8 mouse cellular contexts compared by ENCODE assay signal in genomic region chr8:66495726-66496125, GRCm38 (mm10). TPM values are rescaled to one million over a fixed set of nuclear protein-coding genes. Genes with fewer than 3 reads are reported as not detected.
DNase-seq lines count a peak whose midpoint lies in the region; ATAC-seq and TF ChIP-seq lines count a peak whose summit lies in the region.

No protein-coding gene starts in this region.

- H3K4me1 ChIP-seq in bone marrow, adult 2 months (ENCODE audit: control insufficient read depth, insufficient read depth, low read length), result no peaks in the 10 kb centered on the region
- H3K4me1 ChIP-seq in embryonic facial prominence, embryonic 14.5 days (ENCODE audit: control insufficient read depth, insufficient read depth, low read length), result no peaks in the 10 kb centered on the region
- no peaks in the 10 kb centered on the region for H3K4me1 ChIP-seq in heart, postnatal 0 days (ENCODE audit: control insufficient read depth, insufficient read depth)
- no peaks in the 10 kb centered on the region for H3K4me1 ChIP-seq in liver, embryonic 14.5 days (replicated peaks; ENCODE audit: control insufficient read depth in 2 of 2, insufficient read depth in 2 of 2, low read length in 1 of 2)
- no peaks in the 10 kb centered on the region for H3K4me1 ChIP-seq in neural tube, embryonic 12.5 days
- H3K4me1 ChIP-seq in stomach, postnatal 0 days (replicated peaks; ENCODE audit: control insufficient read depth, insufficient read depth), result no peaks in the 10 kb centered on the region

- H3K27ac ChIP-seq in bone marrow, adult 2 months (ENCODE audit: control insufficient read depth, insufficient read depth, low read depth, low read length, poor library complexity), result no peak overlapping the region
- H3K27ac ChIP-seq in embryonic facial prominence, embryonic 14.5 days (replicated peaks; ENCODE audit: low read depth, low read length), result no peak overlapping the region
- H3K27ac ChIP-seq in heart, postnatal 0 days (ENCODE audit: low read depth), result no peak overlapping the region
- H3K27ac ChIP-seq in liver, embryonic 14.5 days, result no peak overlapping the region
- H3K27ac ChIP-seq in neural tube, embryonic 12.5 days, result no peak overlapping the region
- H3K27ac ChIP-seq in stomach, postnatal 0 days (replicated peaks), result no peak overlapping the region

- TF ChIP-seq EP300 in heart, postnatal 0 days (IDR thresholded peaks at IDR 0.05; ENCODE audit: low read depth), result no peak
- no peak for TF ChIP-seq EP300 in liver, embryonic 14.5 days (IDR thresholded peaks at IDR 0.05; ENCODE audit: low read depth)
- TF ChIP-seq EP300 in stomach, postnatal 0 days (optimal IDR thresholded peaks at IDR 0.05), result no peak

- peak; percentile 53 for DNase-seq in CD4-positive helper T cell, adult 2 months (ENCODE audit: low read depth, low spot score)
- DNase-seq in embryonic facial prominence, embryonic 14.5 days (ENCODE audit: low spot score), result peak; percentile 51
- peak; percentile 58 for DNase-seq in heart, postnatal 0 days (ENCODE audit: low spot score)
- DNase-seq in kidney, postnatal 25 days, result peak; percentile 72 to 85
- peak in 2 of 3 experiments; percentile 20 to 26 for DNase-seq in liver, embryonic 14.5 days (ENCODE audit: low read depth in 3 of 3, low spot score in 3 of 3)
- peak; percentile 79 for DNase-seq in stomach, postnatal 0 days (ENCODE audit: low spot score)

- ATAC-seq in embryonic facial prominence, embryonic 14.5 days (ENCODE audit: low read depth), result peak; percentile 84
- ATAC-seq in heart, postnatal 0 days (ENCODE audit: insufficient read depth, low read depth), result peak; percentile 47; the same call in 1 of the 2 replicates
- ATAC-seq in liver, embryonic 14.5 days (ENCODE audit: insufficient read depth), result 0 out of 2 replicates have a peak, but pooled peaks have one; percentile 33
- ATAC-seq in neural tube, embryonic 12.5 days (ENCODE audit: low FRiP score, low read depth), result peak; percentile 92
- peak; percentile 80 for ATAC-seq in stomach, postnatal 0 days (ENCODE audit: low FRiP score, low TSS enrichment)

- H3K36me3 ChIP-seq in embryonic facial prominence, embryonic 14.5 days (ENCODE audit: control insufficient read depth, insufficient read depth, low read length), result no peaks in the 10 kb centered on the region
- H3K36me3 ChIP-seq in heart, postnatal 0 days (replicated peaks; ENCODE audit: control insufficient read depth, insufficient read depth, low read length), result no peaks in the 10 kb centered on the region
- no peaks in the 10 kb centered on the region for H3K36me3 ChIP-seq in liver, embryonic 14.5 days (replicated peaks; ENCODE audit: control insufficient read depth, insufficient read depth, low read depth)
- no peaks in the 10 kb centered on the region for H3K36me3 ChIP-seq in neural tube, embryonic 12.5 days
- H3K36me3 ChIP-seq in stomach, postnatal 0 days (ENCODE audit: control insufficient read depth, insufficient read depth, low read length), result no peaks in the 10 kb centered on the region

- no peaks in the 10 kb centered on the region for H3K27me3 ChIP-seq in embryonic facial prominence, embryonic 14.5 days (replicated peaks; ENCODE audit: control insufficient read depth, insufficient read depth, low read length)
- no peaks in the 10 kb centered on the region for H3K27me3 ChIP-seq in heart, postnatal 0 days (ENCODE audit: control insufficient read depth, insufficient read depth, low read length)
- H3K27me3 ChIP-seq in liver, embryonic 14.5 days (ENCODE audit: control insufficient read depth, insufficient read depth, low read length), result no peaks in the 10 kb centered on the region
- H3K27me3 ChIP-seq in neural tube, embryonic 12.5 days (replicated peaks), result no peaks in the 10 kb centered on the region
- H3K27me3 ChIP-seq in stomach, postnatal 0 days (ENCODE audit: control insufficient read depth, insufficient read depth, low read length), result no peaks in the 10 kb centered on the region

- no peak overlapping the region for H3K4me2 ChIP-seq in embryonic facial prominence, embryonic 14.5 days (ENCODE audit: low read depth, low read length)
- H3K4me2 ChIP-seq in heart, postnatal 0 days (ENCODE audit: low read depth, low read length), result no peak overlapping the region
- H3K4me2 ChIP-seq in liver, embryonic 14.5 days (ENCODE audit: low read depth), result no peak overlapping the region
- H3K4me2 ChIP-seq in neural tube, embryonic 12.5 days (replicated peaks), result no peak overlapping the region
- H3K4me2 ChIP-seq in stomach, postnatal 0 days (replicated peaks; ENCODE audit: low read depth), result no peak overlapping the region

- TF ChIP-seq CTCF in bone marrow, adult 2 months (IDR thresholded peaks at IDR 0.05; ENCODE audit: control insufficient read depth, insufficient read depth, low read length), result peak; percentile 81
- peak; percentile 70 for TF ChIP-seq CTCF in heart, postnatal 0 days (IDR thresholded peaks at IDR 0.05; ENCODE audit: low read depth)
- TF ChIP-seq CTCF in liver, embryonic 14.5 days (IDR thresholded peaks at IDR 0.05; ENCODE audit: low read depth), result peak; percentile 77
- TF ChIP-seq CTCF in stomach, postnatal 0 days (IDR thresholded peaks at IDR 0.05; ENCODE audit: low read depth), result peak; percentile 85

- TF ChIP-seq POLR2A in bone marrow, adult 2 months (IDR thresholded peaks at IDR 0.05; ENCODE audit: borderline replicate concordance, control insufficient read depth, low read depth, low read length), result no peak

- no peak overlapping the region for H3K9ac ChIP-seq in embryonic facial prominence, embryonic 14.5 days (ENCODE audit: low read depth, low read length)
- H3K9ac ChIP-seq in heart, postnatal 0 days (replicated peaks; ENCODE audit: low read depth, low read length), result no peak overlapping the region
- H3K9ac ChIP-seq in liver, embryonic 14.5 days (replicated peaks), result no peak overlapping the region
- H3K9ac ChIP-seq in neural tube, embryonic 12.5 days, result no peak overlapping the region
- no peak overlapping the region for H3K9ac ChIP-seq in stomach, postnatal 0 days (ENCODE audit: low read length)

- H3K9me3 ChIP-seq in embryonic facial prominence, embryonic 14.5 days (ENCODE audit: control insufficient read depth, low read length), result no peaks in the 10 kb centered on the region
- H3K9me3 ChIP-seq in heart, postnatal 0 days (replicated peaks; ENCODE audit: control insufficient read depth, low read length), result no peaks in the 10 kb centered on the region
- H3K9me3 ChIP-seq in liver, embryonic 14.5 days (ENCODE audit: control insufficient read depth, low read length), result no peaks in the 10 kb centered on the region
- H3K9me3 ChIP-seq in neural tube, embryonic 12.5 days, result no peaks in the 10 kb centered on the region
- no peaks in the 10 kb centered on the region for H3K9me3 ChIP-seq in stomach, postnatal 0 days (ENCODE audit: control insufficient read depth, low read length)

- no peak overlapping the region for H3K4me3 ChIP-seq in bone marrow, adult 2 months (replicated peaks; ENCODE audit: control insufficient read depth, low read depth, low read length)
- no peak overlapping the region for H3K4me3 ChIP-seq in embryonic facial prominence, embryonic 14.5 days (ENCODE audit: low read depth, low read length)
- no peak overlapping the region for H3K4me3 ChIP-seq in heart, postnatal 0 days (ENCODE audit: low read depth, low read length)
- H3K4me3 ChIP-seq in liver, embryonic 14.5 days (ENCODE audit: insufficient read depth in 1 of 2, low read depth in 2 of 2, low read length in 2 of 2), result no peak overlapping the region
- H3K4me3 ChIP-seq in neural tube, embryonic 12.5 days, result no peak overlapping the region
- H3K4me3 ChIP-seq in stomach, postnatal 0 days (ENCODE audit: low read depth, low read length), result no peak overlapping the region

- 6% methylated on average over 8 of the region's 8 CpGs for WGBS in bone marrow, adult 2 months
- 6% methylated on average over 8 of the region's 8 CpGs for WGBS in embryonic facial prominence, embryonic 14.5 days
- WGBS in heart, postnatal 0 days, result 8% methylated on average over 8 of the region's 8 CpGs
- 5% methylated on average over 8 of the region's 8 CpGs for WGBS in liver, embryonic 14.5 days (ENCODE audit: insufficient replicate concordance)
- 9% methylated on average over 8 of the region's 8 CpGs for WGBS in neural tube, embryonic 12.5 days
- 6% methylated on average over 8 of the region's 8 CpGs for WGBS in stomach, postnatal 0 days

RNA-seq across cellular contexts. Expression of gene Tma16, which starts 9.4 kb away (rescaled TPM):
- 3.3 and 10.2 TPM in 2 replicates for polyA plus RNA-seq in bone marrow, adult 2 months (2011; ENCODE audit: insufficient read depth, insufficient read length, low replicate concordance, missing spikeins)
- polyA plus RNA-seq in embryonic facial prominence, embryonic 14.5 days (2014; fragmentation: Nextera tagmentation; extraction: Ambion mirVana), result 10.6 and 10.9 TPM in 2 replicates
- total RNA-seq in heart, postnatal 0 days (2014; rRNA removed; ENCODE audit: low replicate concordance), result 2.6 and 5.7 TPM in 2 replicates
- polyA plus RNA-seq in heart, postnatal 0 days (2015; fragmentation: Nextera tagmentation; extraction: Ambion mirVana), result 5.2 and 5.3 TPM in 2 replicates
- 2.4 and 4.4 TPM in 2 replicates for polyA plus RNA-seq in liver, embryonic 14.5 days (2012; rRNA removed)
- polyA plus RNA-seq in liver, embryonic 14.5 days (2014; fragmentation: Nextera tagmentation; extraction: Ambion mirVana), result 5.1 and 5.5 TPM in 2 replicates
- 11.8 and 14.4 TPM in 2 replicates for polyA plus RNA-seq in neural tube, embryonic 12.5 days (2016; fragmentation: Nextera tagmentation; extraction: Ambion mirVana)
- 6.2 and 7.1 TPM in 2 replicates for polyA plus RNA-seq in stomach, postnatal 0 days (2015; fragmentation: Nextera tagmentation; extraction: Ambion mirVana)

RNA-seq across cellular contexts. Expression of gene Tktl2, which starts 15.8 kb away (rescaled TPM):
- polyA plus RNA-seq in bone marrow, adult 2 months (2011; ENCODE audit: insufficient read depth, insufficient read length, low replicate concordance, missing spikeins), result not detected in 2 replicates
- not detected in 2 replicates for polyA plus RNA-seq in embryonic facial prominence, embryonic 14.5 days (2014; fragmentation: Nextera tagmentation; extraction: Ambion mirVana)
- total RNA-seq in heart, postnatal 0 days (2014; rRNA removed; ENCODE audit: low replicate concordance), result not detected in 2 replicates
- polyA plus RNA-seq in heart, postnatal 0 days (2015; fragmentation: Nextera tagmentation; extraction: Ambion mirVana), result not detected in 2 replicates
- not detected in 2 replicates for polyA plus RNA-seq in liver, embryonic 14.5 days (2012; rRNA removed)
- not detected in 2 replicates for polyA plus RNA-seq in liver, embryonic 14.5 days (2014; fragmentation: Nextera tagmentation; extraction: Ambion mirVana)
- polyA plus RNA-seq in neural tube, embryonic 12.5 days (2016; fragmentation: Nextera tagmentation; extraction: Ambion mirVana), result not detected in 2 replicates
- polyA plus RNA-seq in stomach, postnatal 0 days (2015; fragmentation: Nextera tagmentation; extraction: Ambion mirVana), result not detected in 2 replicates

Comparison
In these comparisons a context has a peak if more than half of its experiments do, and no peak if none do; other contexts are left out.
1. DNase-seq: peak in every context shown above with its lines; median percentile 79 in stomach, postnatal 0 days; 78 in kidney, postnatal 25 days; 58 in heart, postnatal 0 days; 53 in CD4-positive helper T cell, adult 2 months; 51 in embryonic facial prominence, embryonic 14.5 days; 23 in liver, embryonic 14.5 days.
2. ATAC-seq: peak in every context shown above with its lines; median percentile 92 in neural tube, embryonic 12.5 days; 84 in embryonic facial prominence, embryonic 14.5 days; 80 in stomach, postnatal 0 days; 47 in heart, postnatal 0 days; 33 in liver, embryonic 14.5 days.